Mouse (Mus musculus) left cerebral cortex, adult 2 months (tissue): ENCODE data around the gene Serpinb9b. TPM values are rescaled to one million over a fixed set of nuclear protein-coding genes. Genes with fewer than 3 reads are reported as not detected.

ENCODE experiments used
- DNase-seq, 2 experiments: peaks; one replicate each; pipeline ENCODE4 v3.0.0; 2021 to 2022; ENCODE audit warnings: low spot score in 2 of 2, mixed read lengths in 1 of 2; ENCODE audit errors: extremely low spot score in 1 of 2
- H3K27ac ChIP-seq: fragments of 200-600 bp; 2 replicates; pipeline ENCODE4 v1.8.1; 2022
- H3K4me3 ChIP-seq: fragments of 200-600 bp; 2 replicates; pipeline ENCODE4 v1.8.1; 2022
- CTCF ChIP-seq: fragments of 200-600 bp; IDR thresholded peaks from 2 replicates; pipeline ENCODE4 v1.8.1; 2022; ENCODE audit warnings: antibody characterized with exemption, mild to moderate bottlenecking, moderate library complexity
- intact Hi-C: fragments of 180-260 bp; cut with DNase I; formaldehyde crosslinking; loops from one replicate; pipeline ENCODE4 v1.15.1; 2025
- total RNA-seq, 2 experiments: library from RNA; stranded (reverse); gene quantifications; 2 replicates each; pipeline ENCODE4 v1.2.3; 2021

Gene Serpinb9b
- total RNA-seq, 2 experiments from 2014 or later, result 0.09 TPM; not detected in 1

DNA sequence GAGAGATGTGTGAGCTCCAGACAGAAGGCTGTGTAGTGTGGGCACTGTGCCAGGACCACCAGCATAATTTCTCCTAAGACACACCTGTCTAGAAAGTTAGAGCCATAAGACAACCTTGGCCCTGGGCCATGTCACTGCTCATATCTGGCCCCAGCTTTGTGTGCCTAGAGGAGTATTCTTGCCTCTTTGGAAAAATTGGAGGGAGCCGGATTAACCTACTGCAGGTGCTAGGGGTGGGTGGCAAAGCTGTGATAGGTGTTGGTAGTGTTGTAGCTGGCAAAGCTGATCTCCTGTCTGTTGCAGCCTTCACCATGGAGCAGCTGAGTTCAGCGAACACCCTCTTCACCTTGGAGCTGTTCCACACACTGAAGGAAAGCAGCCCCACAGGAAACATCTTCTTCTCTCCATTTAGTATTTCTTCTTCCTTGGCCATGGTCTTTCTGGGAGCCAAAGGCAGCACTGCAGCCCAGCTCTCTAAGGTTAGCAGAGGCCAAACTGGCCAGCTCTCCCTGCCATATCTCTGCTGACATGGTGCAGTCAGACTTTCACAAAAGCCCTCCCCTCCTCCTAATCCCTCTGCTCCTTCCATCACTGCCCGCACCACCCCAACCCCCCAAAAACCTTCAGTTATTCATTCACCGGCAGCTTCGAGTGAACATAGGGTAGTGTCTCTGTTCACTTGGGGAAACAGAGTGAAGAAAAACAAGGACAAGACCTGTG lies 57.9 kb downstream of the Serpinb9b start:
- Histone ChIP-seq H3K4me3 (no peak overlapping the region), H3K27ac (peak overlapping the region; percentile 50; the same call in 1 of the 2 replicates)
- no peak for TF ChIP-seq CTCF
- intact Hi-C loops, result no loop called here
- DNase-seq, result no peak

DNA sequence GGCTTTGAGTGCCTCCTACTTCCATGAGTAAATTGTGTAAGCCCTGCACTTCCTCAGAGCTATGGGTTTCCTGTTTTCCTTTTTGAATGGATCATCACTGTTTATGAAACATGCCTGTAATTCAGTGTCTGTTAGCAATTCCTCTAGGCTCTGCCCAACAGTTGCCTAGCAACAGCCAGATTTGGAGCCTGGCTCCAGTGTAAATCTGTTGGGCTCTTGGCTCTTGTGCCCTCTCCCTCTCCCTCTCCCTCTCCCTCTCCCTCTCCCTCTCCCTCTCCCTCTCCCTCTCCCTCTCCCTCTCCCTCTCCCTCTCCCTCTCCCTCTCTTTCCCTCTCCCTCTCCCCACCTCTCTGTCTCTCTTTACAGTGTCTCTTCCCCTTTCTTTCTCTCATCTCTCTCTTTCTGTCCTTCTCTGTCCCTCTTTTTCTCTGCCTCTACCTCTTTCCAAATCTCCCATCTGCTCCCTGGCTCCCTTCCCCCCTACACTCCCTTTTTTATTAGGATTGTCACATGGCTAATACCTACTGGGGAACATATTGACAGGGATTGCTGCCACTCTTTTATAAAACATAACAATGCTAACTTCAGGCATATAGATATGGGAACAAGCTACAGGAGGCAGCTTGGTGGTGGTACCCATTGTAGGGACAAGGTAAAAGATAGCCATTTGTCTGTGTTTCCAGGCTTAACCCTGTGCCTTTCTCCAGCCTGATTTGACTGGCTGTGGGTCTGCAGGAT lies 58.6 kb downstream of the Serpinb9b start:
- TF ChIP-seq CTCF, result no peak
- Histone ChIP-seq H3K4me3 (no peak overlapping the region), H3K27ac (peak overlapping the region; percentile 50)
- DNase-seq, result peak in 1 of 2 experiments; percentile 49
- intact Hi-C loops, result no loop called here

DNA sequence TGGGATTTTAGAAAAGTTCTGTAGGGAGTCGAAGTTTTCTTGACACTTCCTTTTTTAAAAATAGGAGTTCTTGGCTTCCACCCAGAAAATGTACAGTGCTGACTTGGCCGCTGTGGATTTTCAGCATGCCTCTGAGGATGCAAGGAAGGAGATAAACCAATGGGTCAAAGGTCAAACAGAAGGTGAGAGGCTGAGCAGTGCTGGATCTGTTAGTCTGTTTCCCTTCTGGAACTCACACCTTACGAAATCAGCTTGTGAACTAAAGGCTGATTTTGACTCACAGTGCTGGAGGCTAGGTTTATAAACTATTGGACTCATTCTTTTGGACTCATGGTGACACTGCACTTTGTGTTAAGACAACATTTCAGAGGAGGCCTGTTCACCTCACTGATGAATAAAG lies 62.4 kb downstream of the Serpinb9b start:
- no peak for TF ChIP-seq CTCF
- Histone ChIP-seq H3K4me3 (no peak overlapping the region), H3K27ac (peak overlapping the region; percentile 59; the same call in 1 of the 2 replicates)
- intact Hi-C loops, result no loop called here
- DNase-seq, result no peak

DNA sequence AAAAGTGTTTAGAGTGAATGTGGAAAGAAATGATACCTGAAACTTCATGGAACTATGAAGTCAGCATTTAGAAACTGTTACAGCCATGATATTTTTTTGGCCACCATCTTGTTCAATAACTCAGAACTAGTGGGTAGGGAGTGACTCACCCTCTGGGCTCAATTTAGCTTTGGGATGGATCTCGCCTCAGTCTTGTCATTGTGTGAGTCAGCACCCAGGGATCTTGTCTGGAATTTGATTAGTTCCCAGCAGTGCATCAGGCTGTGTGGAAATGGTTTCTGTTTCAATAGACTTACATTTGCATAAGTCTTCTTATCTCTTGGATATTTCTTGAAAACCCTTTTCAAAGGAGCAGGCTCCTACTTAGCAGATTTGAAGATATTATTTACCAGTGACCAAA lies 63.3 kb downstream of the Serpinb9b start:
- no peak for TF ChIP-seq CTCF
- Histone ChIP-seq H3K4me3 (no peak overlapping the region), H3K27ac (no peak overlapping the region; the same call in 1 of the 2 replicates)
- intact Hi-C loops, result no loop called here
- DNase-seq, result peak in 1 of 2 experiments; percentile 43

DNA sequence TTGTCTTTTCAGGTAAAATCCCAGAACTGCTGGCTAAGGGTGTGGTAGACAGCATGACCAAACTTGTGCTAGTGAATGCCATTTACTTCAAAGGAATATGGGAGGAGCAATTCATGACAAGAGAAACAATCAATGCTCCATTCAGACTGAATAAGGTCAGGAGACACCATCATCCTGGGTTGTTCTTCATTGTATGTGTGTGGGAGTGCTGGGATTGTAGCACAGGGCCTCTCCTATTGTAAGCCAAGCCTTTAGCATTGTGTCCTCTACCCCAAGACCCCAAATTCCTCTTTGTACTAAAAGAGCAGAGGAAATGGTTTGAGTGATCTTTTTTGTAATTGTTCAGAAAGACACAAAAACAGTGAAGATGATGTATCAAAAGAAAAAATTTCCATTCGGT lies 64.1 kb downstream of the Serpinb9b start:
- Histone ChIP-seq H3K27ac (no peak overlapping the region), H3K4me3 (no peak overlapping the region)
- intact Hi-C loops, result no loop called here
- no peak for DNase-seq
- TF ChIP-seq CTCF, result no peak

Other genes starting within 250 kb of the Serpinb9b start
- gene Mylk4, start 243.5 kb upstream of the Serpinb9b start, total RNA-seq, result under 1 TPM; 0.07 to 0.16 TPM
- 10 to 100 TPM; 57.0 to 63.4 TPM for gene Wrnip1, start 225.4 kb upstream of the Serpinb9b start, total RNA-seq
- gene D930007J09Rik, start 224.6 kb upstream of the Serpinb9b start, total RNA-seq, result not detected
- 1 to 10 TPM; 2.6 to 4.6 TPM for gene Serpinb1a, start 176.2 kb upstream of the Serpinb9b start, total RNA-seq
- not detected for gene Serpinb1c, start 129.2 kb upstream of the Serpinb9b start, total RNA-seq
- 1 to 10 TPM in 1 of 2 experiments, under 1 TPM in 1; 0.96 to 1.9 TPM for gene Serpinb6b, start 62.2 kb upstream of the Serpinb9b start, total RNA-seq
- gene Serpinb9, start 24.2 kb upstream of the Serpinb9b start, total RNA-seq, result 1 to 10 TPM; 4.3 to 5.6 TPM
- gene Serpinb1b, start 51.2 kb downstream of the Serpinb9b start, total RNA-seq, result 1 to 10 TPM in 1 of 2 experiments, under 1 TPM in 1; 0.86 to 1.2 TPM
- gene Serpinb9c, start 132.3 kb downstream of the Serpinb9b start, total RNA-seq, result not detected
- gene Serpinb9d, start 165.5 kb downstream of the Serpinb9b start, total RNA-seq, result not detected
- not detected for gene Serpinb9e, start 222.2 kb downstream of the Serpinb9b start, total RNA-seq